Mouse (Mus musculus): ENCODE measurements around the gene Kbtbd7. TPM values are rescaled to one million over a fixed set of nuclear protein-coding genes. Genes with fewer than 3 reads are reported as not detected.
"Not testable (repeated sequence)": the region's sequence is repeated elsewhere in the genome, so short reads cannot be mapped to it uniquely, and the experiment has no call there.

Gene Kbtbd7
- polyA plus RNA-seq, 1 experiment: 5.1 TPM

DNA sequence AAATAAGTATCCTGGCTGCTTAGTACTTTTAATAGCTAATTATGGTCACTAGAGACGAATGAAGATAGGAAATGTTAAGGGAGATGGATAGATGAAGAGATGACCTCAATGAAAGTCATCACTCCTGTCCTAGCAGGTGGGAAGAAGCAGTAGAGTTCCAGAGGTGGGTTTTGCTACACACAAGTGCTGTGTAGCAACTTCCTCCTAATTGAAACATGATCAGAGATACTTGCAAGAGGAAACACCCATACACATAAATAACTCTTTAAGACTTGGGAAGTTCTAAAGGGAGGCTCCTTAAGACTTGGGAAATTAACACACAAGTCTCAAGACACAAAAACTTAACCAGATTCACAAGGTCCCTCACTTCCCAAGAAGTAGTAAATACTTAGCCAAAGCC, 7.8 kb downstream of the Kbtbd7 start:
- no peak for TF ChIP-seq GATA1 (IDR thresholded peaks at IDR 0.05; ENCODE audit: low read length)

- no peak for TF ChIP-seq GATA1 (IDR thresholded peaks at IDR 0.05; ENCODE audit: low read length)
These were observed 14.3 kb downstream of the Kbtbd7 start for GRCm38 (mm10) chr14:79440655-79441054.

DNA sequence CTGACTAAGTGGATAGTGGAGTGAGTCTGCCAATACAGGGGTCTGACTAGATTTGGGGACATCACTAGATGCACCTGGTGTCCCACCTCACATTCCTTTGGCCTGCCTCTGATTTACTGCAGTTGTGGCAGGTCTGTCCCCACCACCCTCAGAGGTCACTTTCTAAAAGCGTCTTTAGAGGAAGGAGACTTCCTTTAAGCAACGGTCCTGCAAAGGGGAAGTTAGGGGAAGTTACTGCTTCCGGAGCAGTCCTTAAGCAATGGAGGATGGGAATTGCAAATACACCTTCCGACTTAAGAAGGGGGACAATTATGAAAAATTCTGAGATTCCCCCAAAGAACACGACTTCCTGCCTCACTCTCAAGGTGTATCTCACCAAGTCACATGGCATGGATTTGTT, 15.1 kb downstream of the Kbtbd7 start:
- TF ChIP-seq GATA1 (IDR thresholded peaks at IDR 0.05; ENCODE audit: low read length): no peak

DNA sequence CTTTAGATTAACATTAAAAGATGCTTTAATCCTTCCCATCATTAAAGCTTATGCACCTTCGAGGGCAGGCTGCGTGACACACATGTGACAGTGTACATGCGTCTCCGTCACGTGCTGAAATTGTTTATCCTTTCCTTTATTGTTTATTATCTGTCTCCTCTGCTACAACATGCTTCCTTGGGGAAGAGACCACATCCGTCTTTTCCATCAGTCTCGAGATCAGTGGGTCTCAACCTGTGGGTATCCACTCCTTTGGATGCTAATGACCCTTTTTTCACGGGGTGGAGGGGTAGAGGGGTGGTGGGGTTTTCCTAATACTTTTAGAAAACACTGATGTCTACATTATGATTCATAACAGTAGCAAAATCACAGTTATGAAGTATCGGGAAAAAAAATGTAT, 18.3 kb downstream of the Kbtbd7 start:
- TF ChIP-seq GATA1 (IDR thresholded peaks at IDR 0.05; ENCODE audit: low read length): no peak

DNA sequence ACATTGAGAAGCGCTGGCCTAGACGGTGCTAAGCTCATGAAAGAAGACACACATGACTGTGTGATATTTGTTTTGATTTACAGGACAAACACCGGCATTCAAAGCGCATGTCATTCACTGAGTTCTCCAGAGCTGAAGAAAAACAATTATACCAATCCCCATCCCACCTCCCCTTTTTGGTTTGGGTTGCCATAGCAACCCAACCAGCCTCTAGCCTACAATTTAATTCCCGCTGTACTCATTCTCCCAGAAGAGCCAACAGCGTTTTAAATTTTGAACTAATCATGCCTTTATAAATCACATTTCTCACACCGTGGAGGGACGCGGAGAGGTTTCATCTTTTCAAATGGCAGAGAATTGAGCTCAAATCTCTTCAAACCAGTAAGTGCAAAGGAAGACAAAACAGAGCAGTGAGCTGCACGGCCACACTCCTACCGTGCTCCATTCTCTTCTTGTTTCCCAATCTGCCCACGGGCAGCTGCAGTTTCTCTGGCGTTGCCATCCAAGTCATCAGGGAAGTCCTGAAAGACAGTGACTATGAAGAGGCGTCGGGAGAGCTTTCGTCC, 18.8 kb downstream of the Kbtbd7 start:
- TF ChIP-seq GATA1 (IDR thresholded peaks at IDR 0.05; ENCODE audit: low read length): no peak

DNA sequence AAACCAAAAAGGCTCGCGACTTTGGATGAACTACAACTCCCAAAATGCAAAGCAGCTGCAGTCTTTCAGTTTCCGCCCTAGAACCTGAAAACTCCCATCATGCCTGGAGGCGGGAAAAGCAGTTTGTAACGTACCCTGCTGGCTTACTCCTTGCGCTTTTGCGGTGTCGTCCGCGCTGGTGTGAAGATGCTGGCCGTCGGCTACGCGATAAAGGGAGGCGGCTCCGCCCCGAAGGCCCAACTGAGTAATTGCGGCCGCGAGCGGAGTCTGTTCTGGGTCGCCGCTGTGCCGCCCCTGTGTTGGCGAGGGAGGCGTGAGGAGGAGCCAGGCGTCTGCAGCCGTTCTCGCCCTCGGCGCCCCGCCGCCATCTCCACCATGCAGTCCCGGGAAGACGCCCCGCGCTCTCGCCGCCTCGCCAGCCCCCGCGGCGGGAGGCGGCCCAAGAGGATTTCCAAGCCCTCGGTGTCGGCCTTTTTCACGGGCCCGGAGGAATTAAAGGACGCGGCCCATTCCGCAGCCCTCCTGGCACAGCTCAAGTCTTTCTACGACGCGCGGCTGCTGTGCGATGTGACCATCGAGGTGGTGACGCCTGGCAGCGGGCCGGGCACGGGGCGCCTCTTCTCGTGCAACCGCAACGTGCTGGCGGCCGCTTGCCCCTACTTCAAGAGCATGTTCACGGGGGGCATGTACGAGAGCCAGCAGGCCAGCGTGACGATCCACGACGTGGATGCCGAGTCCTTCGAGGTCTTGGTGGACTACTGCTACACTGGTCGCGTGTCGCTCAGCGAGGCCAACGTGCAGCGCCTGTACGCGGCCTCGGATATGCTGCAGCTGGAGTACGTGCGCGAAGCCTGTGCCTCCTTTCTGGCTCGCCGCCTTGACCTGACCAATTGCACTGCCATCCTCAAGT, 25.6 kb downstream of the Kbtbd7 start, which contains the start of gene Kbtbd6:
TSS of gene Kbtbd6 (plus strand) at position 155 of the 910 bp plus-strand sequence.
- TF ChIP-seq GATA1 (IDR thresholded peaks at IDR 0.05; ENCODE audit: low read length): not testable (repeated sequence)

DNA sequence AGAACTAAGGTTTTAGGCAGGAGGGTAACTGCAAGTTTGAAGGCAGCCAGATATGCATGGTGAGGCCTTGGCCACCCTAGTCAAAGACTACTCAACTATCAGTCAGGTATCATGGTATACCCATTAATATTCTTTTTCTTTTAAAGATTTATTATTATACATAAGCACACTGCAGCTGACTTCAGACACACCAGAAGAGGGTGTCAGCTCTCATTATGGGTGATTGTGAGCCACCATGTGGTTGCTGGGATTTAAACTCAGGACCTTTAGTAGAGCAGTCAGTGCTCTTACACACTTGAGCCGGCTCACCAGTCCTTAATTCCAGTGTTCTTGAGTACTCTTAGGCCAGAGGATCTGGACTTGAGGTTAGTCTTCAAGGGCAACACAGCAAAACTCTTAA, 34.1 kb downstream of the Kbtbd7 start:
- no peak for TF ChIP-seq GATA1 (IDR thresholded peaks at IDR 0.05; ENCODE audit: low read length)

DNA sequence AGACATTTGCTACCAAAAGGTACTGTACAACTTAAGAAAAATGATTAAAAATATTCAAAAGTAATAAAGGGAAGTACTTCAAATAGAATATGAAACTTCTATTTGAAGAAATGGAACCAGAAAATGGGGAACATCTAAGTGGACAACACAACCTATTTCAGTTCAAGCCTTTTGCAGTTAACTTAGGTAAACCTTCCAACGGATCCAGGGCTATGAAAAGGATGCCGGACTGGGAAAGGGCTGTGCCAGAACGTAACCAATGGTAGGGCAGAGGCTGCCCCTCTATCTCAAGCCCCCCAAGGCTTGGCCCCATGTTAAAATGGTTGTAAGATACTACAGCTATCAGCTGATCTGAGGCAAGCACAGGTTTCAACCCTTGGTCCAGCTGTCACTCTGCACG, 34.7 kb downstream of the Kbtbd7 start:
- no peak for TF ChIP-seq GATA1 (IDR thresholded peaks at IDR 0.05; ENCODE audit: low read length)

DNA sequence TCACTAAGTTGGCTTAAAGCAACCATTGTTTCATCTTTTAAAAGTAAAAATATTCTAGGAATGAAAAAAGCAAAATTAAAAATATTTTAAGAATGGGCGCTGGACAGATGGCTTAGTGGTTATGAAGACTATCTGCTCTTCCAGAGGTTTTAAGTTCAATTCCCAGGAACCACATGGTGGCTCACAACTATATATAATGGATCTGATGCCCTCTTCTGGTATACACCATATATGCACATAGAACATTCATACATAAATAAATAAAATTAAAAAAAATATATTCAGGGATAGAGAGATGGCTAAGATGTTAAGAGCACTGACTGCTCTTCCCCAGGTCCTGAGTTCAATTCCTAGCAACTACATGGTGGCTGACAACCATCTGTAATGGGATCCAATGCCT, 39.3 kb downstream of the Kbtbd7 start:
- no peak for TF ChIP-seq GATA1 (IDR thresholded peaks at IDR 0.05; ENCODE audit: low read length)

GRCm38 (mm10) chr14:79467621-79468020, 41.3 kb downstream of the Kbtbd7 start:
- no peak for TF ChIP-seq GATA1 (IDR thresholded peaks at IDR 0.05; ENCODE audit: low read length)

- no peak for TF ChIP-seq GATA1 (IDR thresholded peaks at IDR 0.05; ENCODE audit: low read length)
These were observed 47.1 kb downstream of the Kbtbd7 start for GRCm38 (mm10) chr14:79473384-79473783.

Other genes with a start within 250 kb of the Kbtbd7 start
- gene Zfp957, start 179.1 kb upstream of the Kbtbd7 start, polyA plus RNA-seq (2012): not detected in 2 replicates
- gene Rgcc, start 124.9 kb upstream of the Kbtbd7 start, polyA plus RNA-seq (2012): not detected in 2 replicates
- 38.8 and 60.5 TPM in 2 replicates for gene Naa16, start 35.7 kb upstream of the Kbtbd7 start, polyA plus RNA-seq (2012)
- 0.41 and 0.54 TPM in 2 replicates for gene Mtrf1, start 28.7 kb upstream of the Kbtbd7 start, polyA plus RNA-seq (2012)
- gene Kbtbd6, start 25.3 kb downstream of the Kbtbd7 start, polyA plus RNA-seq (2012): 3.7 TPM in 2 replicates
- gene Elf1, start 54.7 kb downstream of the Kbtbd7 start, polyA plus RNA-seq (2012): 6.8 and 9.0 TPM in 2 replicates
- 9.3 and 13.1 TPM in 2 replicates for gene Wbp4, start 55.0 kb downstream of the Kbtbd7 start, polyA plus RNA-seq (2012)
- 1.8 and 2.0 TPM in 2 replicates for gene Sugt1, start 161.2 kb downstream of the Kbtbd7 start, polyA plus RNA-seq (2012)
- not detected in 2 replicates for gene Cnmd, start 235.7 kb downstream of the Kbtbd7 start, polyA plus RNA-seq (2012)